Mouse (Mus musculus) heart, embryonic 14.5 days (tissue): ENCODE data around the gene Usp28. TPM values are rescaled to one million over a fixed set of nuclear protein-coding genes. Genes with fewer than 3 reads are reported as not detected.

Source experiments
- ATAC-seq: fragments of 200-750 bp; cut with Nextera tagmentation; 2 replicates; pipeline ENCODE4 v1.8.0; 2017; ENCODE audit warnings: low read depth, moderate TSS enrichment; ENCODE audit not compliant: insufficient number of reproducible peaks, insufficient read depth, low FRiP score
- H3K27ac ChIP-seq, 2 experiments: fragments of 200-500 bp in 1 of 2; fragments of 300-500 bp in 1 of 2; sonication (generic) in 1 of 2; replicated peaks in 1 of 2; 2 replicates each; pipeline ENCODE4 v1.5.1; 2012 to 2014; ENCODE audit warnings: low read depth in 2 of 2, low read length in 2 of 2, control low read depth in 1 of 2, mild to moderate bottlenecking in 1 of 2, mixed read lengths in 1 of 2; ENCODE audit not compliant: control insufficient read depth in 1 of 2, insufficient read depth in 1 of 2
- H3K27me3 ChIP-seq: fragments of 300-500 bp; sonication (generic); 2 replicates; pipeline ENCODE4 v1.6.1; 2014; ENCODE audit warnings: mild to moderate bottlenecking, low read length, control low read depth; ENCODE audit not compliant: control insufficient read depth, insufficient read depth
- H3K36me3 ChIP-seq: fragments of 300-500 bp; sonication (generic); 2 replicates; pipeline ENCODE4 v1.6.1; 2014; ENCODE audit warnings: mild to moderate bottlenecking, control low read depth, low read length, mixed read lengths; ENCODE audit not compliant: control insufficient read depth, insufficient read depth
- H3K4me1 ChIP-seq, 2 experiments: fragments of 200-500 bp in 1 of 2; fragments of 300-500 bp in 1 of 2; sonication (generic) in 1 of 2; 2 replicates each; pipeline ENCODE4 v1.6.1; 2012 to 2014; ENCODE audit warnings: low read length in 2 of 2, control low read depth in 1 of 2, mixed read lengths in 1 of 2; ENCODE audit not compliant: control insufficient read depth in 2 of 2, insufficient read depth in 2 of 2
- H3K4me2 ChIP-seq: fragments of 300-500 bp; sonication (generic); 2 replicates; pipeline ENCODE4 v1.6.1; 2014; ENCODE audit warnings: mild to moderate bottlenecking, low read length
- H3K4me3 ChIP-seq, 2 experiments: fragments of 200-500 bp in 1 of 2; fragments of 300-500 bp in 1 of 2; sonication (generic) in 1 of 2; 2 replicates each; pipeline ENCODE4 v1.5.1; 2012 to 2014; ENCODE audit warnings: low read length in 2 of 2, mild to moderate bottlenecking in 2 of 2, control low read depth in 1 of 2, low read depth in 1 of 2, moderate library complexity in 1 of 2; ENCODE audit not compliant: control insufficient read depth in 1 of 2, insufficient read depth in 1 of 2
- H3K9ac ChIP-seq: fragments of 300-500 bp; sonication (generic); 2 replicates; pipeline ENCODE4 v1.6.1; 2014; ENCODE audit warnings: mild to moderate bottlenecking, low read length
- H3K9me3 ChIP-seq: fragments of 300-500 bp; sonication (generic); 2 replicates; pipeline ENCODE4 v1.6.1; 2016; ENCODE audit warnings: low read length, control low read depth; ENCODE audit not compliant: control insufficient read depth
- WGBS: fragments of 180-500 bp; shearing (Covaris S2); extraction: QIAGEN DNeasy Blood & Tissue Kit; methylation state at CpG from one replicate; pipeline ENCODE4 v1.1.7; 2014; 5-methylcytosine and 5-hydroxymethylcytosine counted together
- polyA plus RNA-seq: library from polyadenylated mRNA; unstranded; fragments of >200 nt; fragmentation: Nextera tagmentation; extraction: Ambion mirVana; gene quantifications from 2 replicates; pipeline ENCODE4 v1.2.1, GENCODE M21; 2014

Gene Usp28
- polyA plus RNA-seq, 1 experiment from 2014 or later = 116 TPM

DNA sequence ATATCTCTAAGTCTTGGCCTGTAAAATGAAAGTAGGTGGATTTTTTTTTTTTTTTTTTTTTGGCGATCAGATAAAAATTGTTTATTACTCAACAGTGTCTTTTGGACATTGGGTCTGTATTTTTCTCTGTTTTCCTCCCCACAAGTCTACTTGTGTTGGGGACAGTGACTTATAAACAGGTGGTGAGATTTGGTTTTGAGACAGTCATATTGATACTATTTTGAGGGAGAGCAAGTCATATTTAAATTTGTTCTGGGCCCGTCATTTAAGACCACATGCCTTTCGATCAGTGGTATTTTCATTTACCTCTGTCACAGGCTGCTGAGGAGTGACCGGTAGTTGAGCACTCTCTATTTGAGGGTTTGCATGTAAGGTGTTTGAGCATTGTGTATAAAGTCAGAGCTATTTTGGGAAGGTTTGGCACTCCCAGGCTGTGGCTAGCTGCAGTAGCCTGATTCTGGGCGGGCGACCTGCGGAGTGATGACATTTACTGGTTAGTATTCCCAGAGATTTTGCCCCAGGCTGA, 1.5 kb downstream of the Usp28 start:
- Histone ChIP-seq H3K27ac (peak overlapping the region; percentile 96 to 98), H3K9ac (peak overlapping the region; percentile 94), H3K4me2 (peak overlapping the region; percentile 65), H3K4me3 (peak overlapping the region; percentile 41 to 70; a peak in 3 of 4 replicates), H3K4me1 (peaks cover 14 to 19% of the 10 kb centered on the region in 2 experiments), H3K27me3 (no peaks in the 10 kb centered on the region), H3K9me3 (no peaks in the 10 kb centered on the region), H3K36me3 (peaks cover 13% of the 10 kb centered on the region)
- 8% methylated on average over 7 of the region's 7 CpGs for WGBS
- ATAC-seq = peak; percentile 31; the same call in 1 of the 2 replicates

DNA sequence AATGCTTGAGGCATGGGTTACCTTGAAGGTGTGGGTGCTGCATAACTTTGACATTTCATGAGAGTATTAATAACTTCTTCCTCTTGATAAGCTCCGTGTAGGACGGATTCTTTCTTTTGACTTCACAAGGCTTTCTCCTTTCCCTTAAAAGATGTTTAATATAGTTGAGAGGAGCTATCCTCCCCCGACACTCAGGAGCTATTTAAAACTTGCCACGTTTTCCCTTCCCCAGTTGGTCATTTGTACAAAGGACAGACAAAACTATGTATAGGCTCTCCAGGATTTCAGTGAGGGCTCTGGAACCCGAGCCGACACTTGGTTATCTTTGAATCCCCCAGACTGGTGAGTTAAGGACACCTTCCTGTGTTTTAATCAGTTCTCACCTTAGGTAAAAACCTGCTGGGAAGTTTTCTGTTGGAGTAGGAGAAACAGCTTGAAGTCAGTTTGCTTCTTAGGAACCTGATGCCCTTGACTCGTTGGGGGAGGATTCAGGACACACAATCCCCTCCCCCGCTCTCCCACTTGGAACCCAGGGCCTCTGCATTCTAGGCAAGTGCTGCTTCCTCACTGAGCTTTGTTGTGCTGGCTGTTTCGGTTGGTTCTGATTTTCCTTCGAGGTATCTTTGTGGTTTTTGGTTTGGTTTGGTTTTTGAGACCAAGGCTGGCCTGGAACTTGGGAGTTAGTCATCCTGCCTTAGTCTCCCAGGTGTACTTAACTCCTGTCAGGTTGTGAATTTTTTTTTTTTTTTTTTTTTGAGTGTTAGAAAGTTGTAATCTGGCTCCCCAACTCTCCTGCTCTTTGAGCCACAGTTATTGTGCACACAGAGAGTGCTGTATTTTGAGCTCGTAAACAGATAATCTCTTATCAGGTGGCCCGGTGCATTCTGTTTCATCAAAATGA, 2.3 kb downstream of the Usp28 start:
- no peak for ATAC-seq
- H3K36me3 ChIP-seq = peaks cover 18% of the 10 kb centered on the region
- H3K4me1 ChIP-seq = peaks cover 14 to 23% of the 10 kb centered on the region in 2 experiments
- H3K27ac ChIP-seq = peak overlapping the region; percentile 96 to 98
- H3K4me2 ChIP-seq = peak overlapping the region; percentile 65
- peak overlapping the region; percentile 94 for H3K9ac ChIP-seq
- H3K4me3 ChIP-seq = peak overlapping the region; percentile 41 to 70
- no peaks in the 10 kb centered on the region for H3K9me3 ChIP-seq
- H3K27me3 ChIP-seq = no peaks in the 10 kb centered on the region
- WGBS = 11% methylated on average over 12 of the region's 12 CpGs

DNA sequence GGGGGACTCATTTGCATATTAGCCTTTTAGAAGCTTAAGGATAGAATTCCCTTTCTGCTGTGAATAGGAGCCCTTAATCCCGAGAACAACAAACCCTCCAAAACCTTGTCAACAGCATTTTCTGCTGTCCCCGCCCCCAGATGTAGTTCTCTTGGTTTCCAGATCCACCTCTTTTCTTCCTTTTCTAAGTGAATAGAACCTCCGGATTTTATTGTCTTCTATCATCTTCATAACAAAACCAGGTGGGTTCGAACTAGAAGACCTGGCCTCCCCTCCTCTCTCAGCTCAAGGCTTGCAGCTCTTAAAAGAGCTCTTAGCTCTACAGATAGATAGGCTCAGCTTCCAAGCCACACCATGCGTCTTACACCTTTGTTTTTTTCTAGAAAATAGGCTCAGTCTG, 6.5 kb downstream of the Usp28 start:
- ATAC-seq = no peak

DNA sequence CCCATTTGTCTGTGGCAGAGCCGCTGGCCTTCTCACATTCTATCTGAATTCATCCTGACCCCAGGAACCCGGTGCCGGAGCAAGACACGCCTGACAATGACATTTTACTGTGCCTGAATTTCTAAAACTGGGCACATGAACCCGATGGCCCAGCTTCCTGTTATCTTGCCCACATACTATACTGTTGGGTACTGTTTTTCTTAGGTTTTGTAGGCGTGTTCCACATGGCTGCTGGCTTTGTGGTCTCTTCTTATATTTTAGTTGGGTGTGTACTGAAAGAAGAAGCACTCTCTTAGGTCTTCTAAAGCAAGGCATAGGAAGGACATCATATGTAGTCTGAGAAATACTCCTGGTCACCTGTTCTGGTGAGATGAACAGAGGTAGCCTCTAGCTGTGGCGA, 9.6 kb downstream of the Usp28 start:
- peaks cover 38% of the 10 kb centered on the region for H3K36me3 ChIP-seq
- H3K27ac ChIP-seq = no peak overlapping the region
- no peak for ATAC-seq
- peaks cover 14 to 31% of the 10 kb centered on the region in 2 experiments for H3K4me1 ChIP-seq
- 85% methylated on average over 7 of the region's 7 CpGs for WGBS
- no peak overlapping the region for H3K4me2 ChIP-seq
- H3K9me3 ChIP-seq = no peaks in the 10 kb centered on the region
- H3K4me3 ChIP-seq = no peak overlapping the region
- H3K27me3 ChIP-seq = no peaks in the 10 kb centered on the region
- H3K9ac ChIP-seq = no peak overlapping the region

More for the DNA sequence above, 6.5 kb downstream of the Usp28 start:
- Histone ChIP-seq H3K4me1 (peaks cover 19 to 32% of the 10 kb centered on the region in 2 experiments), H3K36me3 (peaks cover 34% of the 10 kb centered on the region), H3K27ac (no peak overlapping the region), H3K4me2 (no peak overlapping the region), H3K4me3 (no peak overlapping the region), H3K9ac (no peak overlapping the region), H3K9me3 (no peaks in the 10 kb centered on the region), H3K27me3 (no peaks in the 10 kb centered on the region)
- WGBS = 70% methylated on average over 5 of the region's 5 CpGs

DNA sequence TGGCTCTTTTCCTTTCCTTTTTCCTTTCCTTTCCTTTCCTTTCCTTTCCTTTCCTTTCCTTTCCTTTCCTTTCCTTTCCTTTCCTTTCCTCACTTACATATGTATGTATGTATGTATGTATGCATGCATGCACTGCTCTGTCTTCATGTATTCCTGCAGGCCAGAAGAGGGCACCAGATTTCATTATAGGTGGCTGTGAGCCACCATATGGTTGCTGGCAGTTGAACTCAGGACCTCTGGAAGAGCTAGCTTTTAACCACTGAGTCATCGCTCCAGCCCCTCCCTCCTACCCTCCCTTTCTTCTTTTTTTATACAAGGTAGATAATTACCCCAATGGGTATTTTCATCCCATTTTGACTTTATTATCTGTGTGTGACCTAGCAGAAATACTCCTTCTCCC, 10.6 kb downstream of the Usp28 start:
- H3K4me1 ChIP-seq = peaks cover 12 to 34% of the 10 kb centered on the region in 2 experiments
- peaks cover 37% of the 10 kb centered on the region for H3K36me3 ChIP-seq
- no peak overlapping the region for H3K9ac ChIP-seq
- H3K4me2 ChIP-seq = no peak overlapping the region
- H3K9me3 ChIP-seq = no peaks in the 10 kb centered on the region
- WGBS = 90% methylated on average over 1 of the region's 1 CpGs
- H3K27ac ChIP-seq = no peak overlapping the region
- no peak overlapping the region for H3K4me3 ChIP-seq
- no peak for ATAC-seq
- H3K27me3 ChIP-seq = no peaks in the 10 kb centered on the region

DNA sequence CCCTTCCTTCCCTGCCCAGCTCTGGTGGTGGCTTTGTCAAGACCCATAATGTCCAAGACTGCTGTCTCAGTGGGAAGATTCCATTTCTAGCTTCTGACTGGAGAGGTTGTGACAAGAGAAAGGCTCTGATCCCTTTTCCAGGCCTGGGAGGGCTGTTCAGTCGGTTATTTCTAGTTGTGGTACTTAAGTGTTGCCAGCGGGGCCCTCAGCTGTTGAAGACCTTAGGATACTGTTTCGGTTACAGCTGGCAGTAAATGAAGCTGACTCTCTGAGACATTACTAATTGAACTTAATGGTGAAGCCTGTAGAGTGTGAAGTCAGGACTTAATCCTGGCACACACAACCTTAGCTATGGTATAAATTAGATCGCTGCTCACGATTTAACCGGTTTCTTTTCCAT, 14.1 kb downstream of the Usp28 start:
- Histone ChIP-seq H3K27me3 (no peaks in the 10 kb centered on the region), H3K4me2 (no peak overlapping the region), H3K27ac (peak overlapping the region; percentile 38 to 77), H3K4me3 (no peak overlapping the region), H3K9ac (peak overlapping the region; percentile 2; the same call in 1 of the 2 replicates), H3K9me3 (no peaks in the 10 kb centered on the region), H3K4me1 (peaks cover 5 to 14% of the 10 kb centered on the region in 2 experiments; a peak in 3 of 4 replicates), H3K36me3 (peaks cover 54% of the 10 kb centered on the region)
- no peak for ATAC-seq
- 55% methylated on average over 6 of the region's 6 CpGs for WGBS

DNA sequence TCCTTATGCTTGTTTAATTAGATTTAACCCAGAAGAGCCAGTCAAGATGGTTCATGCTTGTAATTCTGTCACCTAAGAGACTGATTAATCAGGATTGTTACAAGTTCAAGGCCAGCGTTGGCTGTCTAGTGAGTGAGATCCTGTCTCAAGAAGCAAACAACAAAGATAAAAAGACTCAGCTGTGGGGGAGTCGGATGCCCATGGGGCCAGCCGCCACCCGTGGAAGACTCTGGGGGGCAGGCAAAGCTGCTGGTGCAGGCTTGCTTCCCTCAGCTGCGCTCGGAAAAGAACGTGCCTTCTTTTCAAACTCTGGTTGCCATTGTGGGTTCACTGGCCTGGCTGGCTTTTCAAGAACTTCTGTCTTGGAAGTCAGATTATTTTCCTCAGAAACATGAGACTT, 30.6 kb downstream of the Usp28 start:
- no peak overlapping the region for H3K9ac ChIP-seq
- no peak overlapping the region for H3K4me2 ChIP-seq
- no peaks in the 10 kb centered on the region for H3K27me3 ChIP-seq
- H3K4me3 ChIP-seq = no peak overlapping the region
- H3K27ac ChIP-seq = no peak overlapping the region
- H3K36me3 ChIP-seq = peaks cover 95% of the 10 kb centered on the region
- 77% methylated on average over 7 of the region's 7 CpGs for WGBS
- no peak for ATAC-seq
- H3K9me3 ChIP-seq = no peaks in the 10 kb centered on the region
- no peaks in the 10 kb centered on the region for H3K4me1 ChIP-seq
